Mouse (Mus musculus): ENCODE data around the gene Abhd17a. TPM values are rescaled to one million over a fixed set of nuclear protein-coding genes. Genes with fewer than 3 reads are reported as not detected.

Gene Abhd17a
- total and polyA plus RNA-seq, 2 experiments from 2014 or later = 152 to 275 TPM

DNA sequence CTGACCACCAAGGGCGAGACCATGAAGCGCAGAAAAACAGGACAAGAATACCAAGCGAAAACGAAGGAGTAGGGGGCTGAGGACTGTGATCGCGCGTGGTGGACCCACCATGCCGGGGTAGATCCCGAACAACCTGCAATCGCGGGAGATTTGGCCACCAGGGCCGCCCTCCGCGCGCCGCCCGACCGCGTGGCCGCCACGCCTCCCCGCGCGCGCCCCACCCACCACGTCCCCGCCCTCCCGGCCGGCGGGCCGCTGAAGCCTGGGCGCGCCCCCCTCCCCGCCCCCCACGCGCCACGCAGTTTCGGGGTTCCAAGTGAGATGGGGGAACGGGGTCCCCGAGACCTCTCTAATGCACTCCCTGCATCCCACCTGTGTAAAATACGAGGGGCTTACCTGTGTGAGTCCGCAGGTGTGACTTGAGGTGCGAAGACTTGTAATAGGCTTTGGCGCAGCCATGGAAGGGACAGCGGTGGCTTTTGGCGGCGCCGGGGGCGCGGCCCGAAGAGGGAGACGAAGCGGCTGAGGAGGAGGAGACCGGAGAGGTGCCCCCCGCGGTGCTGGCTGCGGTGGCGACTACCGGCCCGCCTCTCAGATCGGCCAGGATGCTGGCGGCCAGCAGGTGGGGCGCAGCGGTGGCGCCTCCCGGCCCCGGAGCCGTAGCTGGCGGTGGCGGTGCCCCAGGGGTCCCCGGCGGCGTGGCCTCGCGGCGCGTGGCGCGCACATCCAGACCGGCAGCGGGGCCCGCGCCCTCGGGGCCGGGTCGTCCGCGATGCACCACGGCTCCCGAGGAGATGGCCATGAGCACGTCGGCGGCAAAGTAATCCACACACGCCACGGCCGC, 13.6 kb downstream of the Abhd17a start:
- peak; percentile 4 for ATAC-seq (ENCODE audit: low FRiP score)
- peaks cover 8% of the 10 kb centered on the region for H3K4me1 ChIP-seq (ENCODE audit: insufficient read depth, low read length)
- under 1% methylated on average over 89 of the region's 96 CpGs for WGBS

GRCm38 (mm10) chr10:80575925-80576324, 14.2 kb downstream of the Abhd17a start:
- H3K36me3 ChIP-seq (ENCODE audit: insufficient read depth, low read length) = no peaks in the 10 kb centered on the region
- H3K27me3 ChIP-seq (ENCODE audit: insufficient read depth, low read length) = no peaks in the 10 kb centered on the region
- 17% methylated on average over 17 of the region's 17 CpGs for WGBS
- peak overlapping the region; percentile 82 for H3K4me3 ChIP-seq (ENCODE audit: low read depth, low read length)
- H3K9me3 ChIP-seq (ENCODE audit: low read length) = no peaks in the 10 kb centered on the region
- H3K27ac ChIP-seq (ENCODE audit: low read depth, low read length) = no peak overlapping the region
- H3K4me2 ChIP-seq (ENCODE audit: low read depth, low read length, poor library complexity, severe bottlenecking) = peak overlapping the region; percentile 89
- DNase-seq (ENCODE audit: low spot score) (no peak), ATAC-seq (ENCODE audit: low FRiP score) (no peak)
- H3K9ac ChIP-seq (replicated peaks; ENCODE audit: low read length, poor library complexity, severe bottlenecking) = peak overlapping the region; percentile 83
- TF ChIP-seq CTCF (IDR thresholded peaks at IDR 0.05) = no peak
- peaks cover 11% of the 10 kb centered on the region for H3K4me1 ChIP-seq (ENCODE audit: insufficient read depth, low read length)

More for the DNA sequence above, 13.6 kb downstream of the Abhd17a start:
- no peaks in the 10 kb centered on the region for H3K36me3 ChIP-seq (ENCODE audit: insufficient read depth, low read length)
- DNase-seq (ENCODE audit: low spot score) = peak; percentile 30
- H3K9me3 ChIP-seq (ENCODE audit: low read length) = no peaks in the 10 kb centered on the region
- H3K4me2 ChIP-seq (ENCODE audit: low read depth, low read length, poor library complexity, severe bottlenecking) = peak overlapping the region; percentile 89
- H3K9ac ChIP-seq (replicated peaks; ENCODE audit: low read length, poor library complexity, severe bottlenecking) = peak overlapping the region; percentile 83
- no peak; the same call in 1 of the 2 replicates for TF ChIP-seq CTCF (IDR thresholded peaks at IDR 0.05)
- peak overlapping the region; percentile 76 for H3K27ac ChIP-seq (ENCODE audit: low read depth, low read length)
- no peaks in the 10 kb centered on the region for H3K27me3 ChIP-seq (ENCODE audit: insufficient read depth, low read length)
- peak overlapping the region; percentile 82 for H3K4me3 ChIP-seq (ENCODE audit: low read depth, low read length)

GRCm38 (mm10) chr10:80574896-80575295, 15.2 kb downstream of the Abhd17a start:
- TF ChIP-seq CTCF (IDR thresholded peaks at IDR 0.05) = no peak
- Histone ChIP-seq H3K4me1 (ENCODE audit: insufficient read depth, low read length) (peaks cover 11% of the 10 kb centered on the region), H3K9me3 (ENCODE audit: low read length) (no peaks in the 10 kb centered on the region), H3K27ac (ENCODE audit: low read depth, low read length) (no peak overlapping the region), H3K27me3 (ENCODE audit: insufficient read depth, low read length) (no peaks in the 10 kb centered on the region), H3K4me3 (ENCODE audit: low read depth, low read length) (peak overlapping the region; percentile 82; the same call in 1 of the 2 replicates), H3K4me2 (ENCODE audit: low read depth, low read length, poor library complexity, severe bottlenecking) (peak overlapping the region; percentile 89), H3K9ac (replicated peaks; ENCODE audit: low read length, poor library complexity, severe bottlenecking) (no peak overlapping the region), H3K36me3 (ENCODE audit: insufficient read depth, low read length) (no peaks in the 10 kb centered on the region)
- 75% methylated on average over 3 of the region's 3 CpGs for WGBS
- DNase-seq (ENCODE audit: low spot score) (no peak), ATAC-seq (ENCODE audit: low FRiP score) (no peak)

DNA sequence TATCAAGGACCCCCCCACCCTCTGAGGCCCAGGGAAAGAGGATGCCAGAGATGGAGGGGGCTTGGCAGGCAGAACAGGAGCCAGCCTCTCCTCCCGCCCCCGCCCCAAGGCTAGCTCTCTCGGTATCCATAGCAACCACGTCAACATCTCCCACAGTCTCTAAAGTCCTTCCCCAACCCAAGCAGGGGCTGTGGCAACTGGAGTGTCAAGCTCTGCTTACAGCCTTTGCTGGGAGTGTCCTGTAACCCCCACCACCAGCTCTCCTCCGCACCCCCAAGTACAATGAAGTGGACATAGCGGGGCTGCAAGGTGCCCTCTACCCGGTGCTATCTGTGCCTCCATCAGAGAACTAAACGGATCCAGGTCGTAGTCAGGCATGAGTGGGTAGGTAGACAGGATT, 16.2 kb downstream of the Abhd17a start:
- no peak for TF ChIP-seq CTCF (IDR thresholded peaks at IDR 0.05)
- Histone ChIP-seq H3K9me3 (ENCODE audit: low read length) (no peaks in the 10 kb centered on the region), H3K4me3 (ENCODE audit: low read depth, low read length) (no peak overlapping the region), H3K9ac (replicated peaks; ENCODE audit: low read length, poor library complexity, severe bottlenecking) (peak overlapping the region; percentile 29; the same call in 1 of the 2 replicates), H3K4me1 (ENCODE audit: insufficient read depth, low read length) (peaks cover 11% of the 10 kb centered on the region), H3K36me3 (ENCODE audit: insufficient read depth, low read length) (peaks cover under 1% of the 10 kb centered on the region; the same call in 1 of the 2 replicates), H3K27ac (ENCODE audit: low read depth, low read length) (no peak overlapping the region), H3K27me3 (ENCODE audit: insufficient read depth, low read length) (no peaks in the 10 kb centered on the region), H3K4me2 (ENCODE audit: low read depth, low read length, poor library complexity, severe bottlenecking) (peak overlapping the region; percentile 24; the same call in 1 of the 2 replicates)
- 53% methylated on average over 8 of the region's 9 CpGs for WGBS
- no peak for ATAC-seq (ENCODE audit: low FRiP score)
- DNase-seq (ENCODE audit: low spot score) = peak; percentile 44

DNA sequence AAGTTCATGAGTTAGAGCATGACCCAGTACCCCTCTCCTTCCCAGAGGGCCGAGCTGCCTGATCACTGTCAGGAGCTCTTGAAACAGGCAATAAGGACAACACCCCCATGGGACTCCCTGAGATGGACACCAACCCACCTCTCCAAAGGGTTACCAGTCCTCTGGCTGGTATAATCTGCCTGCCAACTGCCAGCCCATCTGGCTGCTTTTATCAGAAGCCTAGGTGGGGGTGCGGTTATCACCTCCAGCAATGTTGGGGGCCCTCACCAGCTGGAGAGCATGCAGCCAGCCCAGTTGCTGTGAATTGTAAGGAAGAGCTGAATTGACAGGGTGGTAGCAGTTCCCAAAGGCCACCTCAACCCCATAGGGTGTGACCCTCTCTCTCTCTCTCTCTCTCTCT, 17.7 kb downstream of the Abhd17a start:
- Histone ChIP-seq H3K9me3 (ENCODE audit: low read length) (no peaks in the 10 kb centered on the region), H3K4me3 (ENCODE audit: low read depth, low read length) (no peak overlapping the region), H3K27ac (ENCODE audit: low read depth, low read length) (no peak overlapping the region), H3K27me3 (ENCODE audit: insufficient read depth, low read length) (no peaks in the 10 kb centered on the region), H3K4me2 (ENCODE audit: low read depth, low read length, poor library complexity, severe bottlenecking) (no peak overlapping the region), H3K4me1 (ENCODE audit: insufficient read depth, low read length) (peaks cover 11% of the 10 kb centered on the region), H3K36me3 (ENCODE audit: insufficient read depth, low read length) (peaks cover 12% of the 10 kb centered on the region), H3K9ac (replicated peaks; ENCODE audit: low read length, poor library complexity, severe bottlenecking) (no peak overlapping the region)
- ATAC-seq (ENCODE audit: low FRiP score) = no peak
- TF ChIP-seq CTCF (IDR thresholded peaks at IDR 0.05) = no peak
- 91% methylated on average over 2 of the region's 2 CpGs for WGBS
- no peak for DNase-seq (ENCODE audit: low spot score)
